Mouse (Mus musculus) brown adipose tissue, adult 24 weeks (tissue): ENCODE results near the gene Cfap77. TPM values are rescaled to one million over a fixed set of nuclear protein-coding genes. Genes with fewer than 3 reads are reported as not detected.
A peak's percentile ranks its signal among the peaks of the same experiment; 100 is the strongest.

Experiments used
- H3K27ac ChIP-seq: fragments of 200-500 bp; replicated peaks from 2 replicates; pipeline ENCODE4 v1.5.1; 2012; ENCODE audit warnings: low read depth, mild to moderate bottlenecking, low read length
- H3K4me1 ChIP-seq: fragments of 200-500 bp; 2 replicates; pipeline ENCODE4 v1.6.1; 2012; ENCODE audit warnings: low read length, mixed read lengths; ENCODE audit not compliant: control insufficient read depth, insufficient read depth, insufficient read length
- H3K4me3 ChIP-seq: fragments of 200-500 bp; 2 replicates; pipeline ENCODE4 v1.5.1; 2012; ENCODE audit warnings: low read depth, mild to moderate bottlenecking, low read length, moderate library complexity; ENCODE audit not compliant: insufficient read depth
- polyA plus RNA-seq: library from polyadenylated mRNA; stranded (reverse); fragments of >200 nt; gene quantifications from 2 replicates; pipeline ENCODE4 v1.2.4, GENCODE M21; 2012; ENCODE audit not compliant: missing spikeins, insufficient read depth, insufficient read length

The Cfap77 gene
- polyA plus RNA-seq, 1 experiment = not detected

DNA sequence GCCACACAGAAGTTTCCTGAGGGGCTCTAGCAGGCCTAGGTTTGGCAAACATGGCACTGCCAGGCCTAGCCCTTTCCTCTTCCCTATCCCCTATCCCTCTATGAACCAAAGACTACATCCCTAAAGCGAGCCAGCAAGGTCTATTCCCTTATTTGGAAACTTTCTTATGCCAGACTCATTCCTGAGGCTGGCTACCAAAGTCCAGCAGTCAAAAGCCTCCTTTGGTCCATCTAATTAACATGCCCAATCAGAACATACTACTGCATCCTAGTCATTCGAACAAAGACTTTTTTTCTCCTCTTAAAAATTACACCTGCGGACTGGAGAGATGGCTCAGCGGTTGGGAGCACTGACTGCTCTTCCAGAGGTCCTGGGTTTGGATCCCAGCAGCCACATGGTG lies 22.9 kb downstream of the Cfap77 start:
- Histone ChIP-seq H3K4me3 (no peak overlapping the region), H3K4me1 (no peaks in the 10 kb centered on the region), H3K27ac (no peak overlapping the region)

DNA sequence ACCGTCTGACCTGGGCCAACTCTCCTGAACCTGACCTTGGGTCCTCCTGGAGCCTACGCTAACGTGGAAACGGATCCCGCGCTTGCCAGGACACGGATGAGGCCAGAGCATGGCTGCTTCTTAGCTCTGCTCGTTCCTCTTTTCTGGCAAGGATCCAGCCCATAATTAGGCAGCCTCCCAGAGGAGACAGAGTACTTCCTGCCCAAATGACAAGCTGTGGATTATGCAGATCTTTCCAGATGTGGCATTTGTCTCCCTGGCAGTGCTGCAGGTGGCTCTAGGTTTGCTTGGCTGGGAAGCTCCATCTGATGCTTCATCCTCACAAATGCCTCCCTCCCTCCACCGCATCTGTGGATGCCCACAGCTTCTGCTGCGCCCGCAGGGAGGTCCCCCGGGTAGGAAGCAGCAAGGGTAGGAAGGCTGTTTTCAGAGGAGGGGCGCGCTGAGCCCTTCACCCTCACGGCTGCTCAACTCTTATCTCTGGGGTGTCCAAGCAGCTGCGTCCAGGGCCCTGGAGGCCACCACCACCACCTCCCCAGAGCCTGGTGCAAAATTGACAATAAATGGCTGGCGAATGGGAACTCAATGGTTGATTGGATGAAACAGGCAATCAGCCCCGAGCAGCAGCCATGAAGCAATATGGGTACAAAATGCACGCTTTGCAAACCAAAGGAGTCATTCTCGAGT lies 24.7 kb downstream of the Cfap77 start:
- Histone ChIP-seq H3K4me3 (peak overlapping the region; percentile 1; the same call in 1 of the 2 replicates), H3K4me1 (no peaks in the 10 kb centered on the region), H3K27ac (no peak overlapping the region)

DNA sequence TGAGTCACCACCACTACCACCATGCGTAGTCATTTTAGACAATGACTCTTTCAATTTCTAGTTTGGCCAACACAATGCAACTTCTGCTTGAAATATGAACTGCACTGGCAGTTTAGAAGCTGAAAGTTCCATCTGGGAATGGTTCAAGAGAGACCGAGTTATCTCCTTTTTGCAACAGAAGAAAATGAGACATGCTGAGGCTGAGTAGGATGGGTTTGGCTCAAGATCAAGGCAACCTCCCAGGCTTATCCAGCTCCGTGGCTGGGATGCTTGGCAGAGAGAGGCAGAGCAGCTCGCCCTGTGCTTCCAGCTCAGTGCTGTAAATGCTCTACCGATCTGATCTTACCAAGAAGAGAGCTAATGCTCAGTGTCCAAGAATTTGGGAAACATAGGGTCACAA lies 29.6 kb downstream of the Cfap77 start:
- no peaks in the 10 kb centered on the region for H3K4me1 ChIP-seq
- H3K4me3 ChIP-seq = no peak overlapping the region
- no peak overlapping the region for H3K27ac ChIP-seq

DNA sequence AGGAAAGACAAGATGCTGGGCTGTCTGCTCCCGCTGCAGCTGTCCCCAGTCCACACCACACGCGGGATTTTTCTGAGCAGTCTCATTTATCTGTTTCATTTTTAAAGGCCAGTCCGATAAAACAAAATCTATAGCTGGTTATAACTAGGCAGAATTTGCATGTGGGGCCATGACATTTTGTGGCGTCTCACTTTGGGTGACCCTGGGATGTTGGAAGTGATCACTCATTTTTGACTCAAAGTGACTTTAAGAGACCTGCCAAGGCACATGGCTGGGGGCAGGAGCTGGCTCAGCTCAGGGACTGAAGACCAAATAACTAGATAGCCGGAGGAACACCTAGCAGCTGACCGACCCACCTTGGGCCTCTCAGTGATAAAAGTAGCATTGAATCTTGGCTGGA lies 31.9 kb downstream of the Cfap77 start:
- Histone ChIP-seq H3K27ac (no peak overlapping the region), H3K4me3 (no peak overlapping the region), H3K4me1 (no peaks in the 10 kb centered on the region)

DNA sequence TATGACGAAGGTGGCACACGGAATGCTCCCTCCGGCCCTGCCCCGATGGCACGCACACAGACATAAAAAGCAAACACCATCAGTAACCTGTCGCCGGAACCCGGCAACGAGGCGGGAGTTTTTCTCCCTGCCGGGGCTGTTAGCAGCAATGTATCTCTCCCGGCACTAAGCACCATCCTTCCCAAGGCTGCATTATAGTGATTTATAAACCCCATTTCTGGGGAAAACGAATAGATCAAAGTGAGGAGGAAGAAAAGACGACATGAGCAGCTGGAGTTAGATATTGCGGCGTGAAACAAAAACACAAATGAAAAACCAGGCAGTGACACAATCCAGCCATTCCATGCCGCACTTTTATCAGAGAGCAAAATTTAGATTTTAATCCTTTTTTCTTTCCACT lies 33.8 kb downstream of the Cfap77 start:
- H3K4me1 ChIP-seq = no peaks in the 10 kb centered on the region; the same call in 1 of the 2 replicates

DNA sequence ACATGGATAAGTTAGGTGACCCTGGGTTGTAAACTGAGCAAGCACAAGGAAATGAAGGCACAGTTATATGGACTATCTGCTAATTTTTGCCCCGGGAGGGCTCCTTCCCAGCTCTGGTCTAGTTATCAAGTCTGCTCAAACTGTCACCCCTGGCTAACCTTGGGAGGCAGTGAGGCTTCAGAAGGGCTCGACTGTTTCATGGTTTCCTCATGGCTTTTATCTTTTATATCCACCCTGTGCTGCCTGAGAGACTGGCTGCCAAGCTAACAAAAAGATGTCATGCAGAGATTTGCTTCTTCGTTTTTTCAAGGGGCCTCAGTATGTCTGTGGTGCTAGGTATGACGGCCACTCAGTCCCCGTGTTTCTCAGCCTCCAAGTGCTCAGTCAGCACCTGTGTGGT lies 36.2 kb downstream of the Cfap77 start:
- H3K27ac ChIP-seq = no peak overlapping the region
- no peaks in the 10 kb centered on the region; the same call in 1 of the 2 replicates for H3K4me1 ChIP-seq
- no peak overlapping the region for H3K4me3 ChIP-seq

More for the DNA sequence above, 33.8 kb downstream of the Cfap77 start:
- Histone ChIP-seq H3K4me3 (no peak overlapping the region), H3K27ac (no peak overlapping the region)

DNA sequence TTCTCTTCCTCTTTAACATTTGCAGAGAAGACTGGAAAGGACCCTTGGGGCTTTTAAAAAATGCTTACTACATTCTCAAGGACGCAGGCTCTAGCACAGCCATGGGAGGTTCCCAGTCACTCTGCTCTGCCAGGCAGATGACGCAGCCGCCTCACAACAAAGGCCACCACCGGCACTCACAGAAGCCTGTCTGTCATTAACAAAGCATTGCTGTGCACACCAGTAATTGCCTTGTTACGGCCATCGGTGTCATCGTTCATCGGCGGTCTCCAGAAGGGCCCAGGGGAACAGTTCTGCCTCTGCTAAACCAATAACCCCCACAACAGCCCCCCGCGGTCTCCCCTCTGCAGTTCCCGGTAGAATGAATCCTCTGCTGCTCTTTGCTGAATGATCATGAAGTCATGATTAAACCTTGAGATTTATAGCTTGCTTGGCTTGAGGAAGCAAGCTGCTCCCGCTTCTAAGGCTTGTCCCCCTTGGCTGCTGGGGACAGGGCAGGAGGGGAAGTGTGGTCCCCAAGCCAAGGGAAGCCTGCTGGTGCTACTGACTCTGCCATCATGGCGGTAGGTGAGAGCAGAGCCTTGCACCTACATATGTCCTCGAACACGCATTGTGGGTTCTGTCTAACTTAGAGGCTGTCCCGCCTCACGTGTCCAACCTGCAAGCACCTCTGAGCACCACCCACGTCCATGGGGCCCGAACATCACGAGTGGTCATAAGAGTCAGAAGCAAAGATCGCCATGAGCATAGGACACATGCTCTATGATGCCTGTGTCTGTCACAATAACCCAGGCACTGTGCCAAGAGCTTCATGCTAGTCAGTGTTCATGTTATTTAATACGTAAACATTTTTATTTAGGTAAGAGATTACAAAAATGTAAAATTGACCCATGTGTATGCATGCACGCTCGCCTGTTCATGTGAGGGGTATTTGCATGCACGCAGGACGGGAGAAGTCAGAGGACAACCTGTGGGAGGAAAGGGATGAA lies 38.0 kb downstream of the Cfap77 start:
- no peaks in the 10 kb centered on the region; the same call in 1 of the 2 replicates for H3K4me1 ChIP-seq
- no peak overlapping the region for H3K4me3 ChIP-seq
- peak overlapping the region; percentile 23; the same call in 1 of the 2 replicates for H3K27ac ChIP-seq

DNA sequence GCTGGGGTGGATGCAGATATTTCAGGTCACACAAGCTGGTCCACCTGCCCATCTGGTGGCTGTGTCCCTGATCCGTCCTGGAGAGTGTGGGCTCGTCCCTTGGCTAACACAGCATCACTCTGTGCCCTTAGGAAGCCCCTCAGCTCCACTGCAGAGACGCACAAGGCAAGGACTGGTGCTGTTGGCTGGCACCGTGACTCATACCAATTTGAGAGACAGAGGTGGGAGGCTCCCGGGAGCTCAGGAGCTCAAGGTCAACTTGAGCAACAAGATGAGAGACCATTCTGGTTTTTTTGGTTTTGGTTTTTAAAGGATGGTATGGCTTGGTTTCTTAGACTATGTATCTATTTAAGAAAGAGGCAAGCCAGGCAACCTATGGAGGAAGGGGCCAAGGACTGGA lies 42.3 kb downstream of the Cfap77 start:
- Histone ChIP-seq H3K4me1 (no peaks in the 10 kb centered on the region; the same call in 1 of the 2 replicates), H3K4me3 (no peak overlapping the region), H3K27ac (no peak overlapping the region)

DNA sequence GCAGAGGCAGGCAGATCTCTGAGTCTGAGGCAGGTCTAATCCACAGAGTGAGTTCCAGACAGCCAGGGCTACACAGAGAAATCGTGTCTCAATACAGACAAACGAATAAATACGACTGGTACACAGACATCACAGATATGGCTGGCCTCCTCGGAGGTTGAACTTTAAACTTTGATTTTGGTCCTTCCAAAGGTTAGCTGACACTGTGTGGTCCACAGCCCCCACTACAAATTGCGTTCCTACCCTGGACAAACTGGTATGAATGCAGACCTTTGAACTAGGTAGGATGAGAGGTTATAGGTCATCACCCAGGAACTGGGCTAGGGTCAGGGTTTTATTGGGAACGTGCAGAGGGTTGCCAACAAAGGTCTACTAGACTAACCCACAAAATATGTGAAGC lies 47.2 kb downstream of the Cfap77 start:
- Histone ChIP-seq H3K4me1 (no peaks in the 10 kb centered on the region), H3K27ac (no peak overlapping the region), H3K4me3 (no peak overlapping the region)

DNA sequence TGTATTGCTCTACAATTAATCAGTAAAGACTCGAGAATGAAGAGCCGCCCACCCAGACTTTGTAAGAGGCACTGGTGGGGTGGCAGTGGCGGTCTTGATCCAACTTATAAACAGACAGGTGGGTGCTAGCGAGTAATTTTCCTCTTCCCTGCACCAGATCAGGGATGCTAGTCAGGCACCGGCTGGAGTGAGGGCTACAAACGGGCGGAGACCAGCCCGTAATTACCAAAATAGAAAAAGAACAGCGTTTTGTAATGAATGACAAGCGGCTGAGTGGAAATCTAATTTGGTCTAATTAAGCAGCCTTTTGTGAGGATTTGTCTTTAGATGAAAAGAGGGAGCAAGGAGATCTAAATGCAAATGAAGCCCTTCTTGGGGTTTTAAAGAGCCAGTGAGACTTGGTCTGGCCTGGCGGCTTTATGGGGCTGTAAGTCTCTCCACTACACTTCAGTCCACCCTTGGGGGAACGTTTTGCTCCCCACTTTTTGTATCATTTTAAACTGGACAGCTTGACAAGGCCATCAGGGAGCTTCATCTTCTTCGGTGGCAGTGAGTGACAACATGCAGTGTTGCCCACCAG lies 48.3 kb downstream of the Cfap77 start:
- H3K27ac ChIP-seq = no peak overlapping the region

DNA sequence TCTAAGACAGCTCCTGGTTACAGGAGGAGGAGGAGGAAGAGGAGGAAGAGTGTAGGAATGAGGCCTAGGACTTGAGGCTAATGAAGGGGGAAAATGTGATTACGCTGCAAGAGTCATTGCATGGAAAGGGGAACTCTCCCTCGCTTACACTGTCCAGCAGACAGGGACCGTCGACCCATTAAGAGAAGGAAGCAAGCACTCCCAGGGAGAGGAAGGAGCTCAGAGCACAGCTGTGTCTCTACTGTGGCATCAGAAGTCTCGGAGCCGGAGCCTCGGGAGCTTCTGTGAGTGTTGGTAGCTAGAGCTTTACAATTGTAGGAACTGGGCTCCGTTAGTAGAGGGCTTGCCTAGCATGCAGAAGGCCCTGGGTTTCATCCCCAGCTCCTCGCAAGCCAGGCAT lies 50.8 kb downstream of the Cfap77 start:
- Histone ChIP-seq H3K4me3 (no peak overlapping the region), H3K4me1 (no peaks in the 10 kb centered on the region), H3K27ac (no peak overlapping the region)

More for the DNA sequence above, 48.3 kb downstream of the Cfap77 start:
- H3K4me1 ChIP-seq = no peaks in the 10 kb centered on the region
- no peak overlapping the region for H3K4me3 ChIP-seq

DNA sequence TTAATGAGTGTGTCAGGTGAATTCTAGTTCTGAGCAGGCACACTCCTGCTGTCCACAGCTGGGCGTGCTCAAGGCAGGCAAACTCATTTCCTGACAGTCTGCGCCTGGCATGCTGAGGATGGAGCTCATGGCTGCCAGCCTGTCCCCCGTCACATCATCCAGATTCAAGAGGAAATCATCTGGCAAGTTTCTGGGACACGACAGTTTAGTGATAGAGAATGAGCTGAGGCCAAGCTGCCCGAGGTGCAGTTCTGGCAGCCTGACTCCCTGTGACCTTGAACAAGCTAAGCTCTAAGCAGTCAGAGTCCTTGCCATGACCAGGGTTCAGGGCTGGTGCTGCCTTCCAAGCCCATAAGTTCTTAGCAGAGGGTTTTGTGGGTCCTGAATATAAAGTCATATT lies 56.6 kb downstream of the Cfap77 start:
- Histone ChIP-seq H3K27ac (no peak overlapping the region), H3K4me3 (no peak overlapping the region), H3K4me1 (no peaks in the 10 kb centered on the region)

DNA sequence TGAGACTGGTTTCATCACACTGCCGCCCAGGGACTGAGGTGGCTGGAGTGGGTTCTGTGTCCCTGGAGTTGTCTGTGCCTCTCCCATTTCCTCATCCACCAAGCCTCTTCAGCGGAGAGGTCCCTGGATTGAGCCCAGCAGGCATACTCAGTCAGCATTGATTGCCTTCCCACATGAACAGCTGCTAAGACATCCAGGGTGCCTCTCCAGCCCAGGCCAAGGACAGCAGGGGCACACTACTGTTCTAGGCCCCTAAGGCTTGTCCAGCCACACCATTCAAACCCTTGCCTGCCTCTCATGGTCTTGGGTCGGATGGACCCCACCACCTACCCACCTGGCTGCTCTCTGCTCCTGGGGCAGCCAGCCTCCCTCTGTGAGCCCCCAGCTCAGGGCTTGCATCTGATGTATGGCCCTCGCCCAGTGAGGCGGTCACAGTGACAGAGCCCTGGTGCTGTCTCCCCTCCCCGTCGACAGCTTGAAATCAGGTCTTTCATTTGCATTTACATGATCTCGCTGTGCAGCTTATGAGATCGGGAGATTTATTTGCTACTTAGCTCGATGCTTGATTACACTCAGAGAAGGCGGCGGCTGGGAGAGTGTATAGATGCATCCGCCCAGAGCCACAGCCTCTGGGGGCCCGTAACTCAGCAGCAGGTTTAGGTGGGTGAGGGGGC lies 57.6 kb downstream of the Cfap77 start:
- Histone ChIP-seq H3K4me3 (no peak overlapping the region), H3K27ac (no peak overlapping the region), H3K4me1 (no peaks in the 10 kb centered on the region)

DNA sequence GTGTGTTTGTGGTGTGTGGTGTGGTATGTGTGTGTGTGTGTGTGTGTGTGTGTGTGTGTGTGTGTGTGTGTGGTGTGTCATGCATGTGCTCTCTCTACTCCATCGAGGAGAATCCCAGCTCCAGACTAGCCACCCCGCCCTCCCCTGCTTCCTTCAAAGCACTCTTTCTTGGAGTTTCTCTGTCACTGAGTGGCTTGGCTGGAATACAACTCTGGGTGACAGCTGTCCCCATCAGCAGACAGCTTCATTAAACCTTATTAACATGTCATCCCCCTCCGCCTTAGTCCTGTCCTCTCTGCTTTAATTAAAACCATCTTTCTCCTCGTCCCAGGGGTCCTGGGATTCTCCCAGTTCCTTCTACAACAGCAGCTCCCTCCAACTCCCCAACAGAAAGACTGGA lies 59.4 kb downstream of the Cfap77 start:
- H3K4me1 ChIP-seq = no peaks in the 10 kb centered on the region
- no peak overlapping the region for H3K27ac ChIP-seq
- H3K4me3 ChIP-seq = no peak overlapping the region

DNA sequence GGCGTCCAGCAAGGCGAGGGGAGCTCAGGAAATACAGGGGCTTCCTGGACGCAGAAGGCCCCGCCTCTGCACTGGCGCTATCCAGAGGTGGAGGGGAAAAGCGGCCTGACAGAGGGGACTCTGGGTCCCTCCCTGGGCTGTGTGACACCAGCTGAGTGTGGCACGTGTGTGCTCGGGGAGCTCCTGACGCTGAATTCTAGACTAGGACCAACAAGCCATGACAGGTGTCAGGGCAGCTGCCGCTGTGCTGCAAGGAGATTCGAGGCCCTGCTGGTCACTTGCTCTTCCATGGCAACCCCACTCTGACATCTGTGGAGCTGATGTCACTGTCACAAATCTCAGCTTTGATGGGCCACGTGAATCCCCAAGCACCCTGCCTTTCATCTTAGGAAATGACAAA lies 60.9 kb downstream of the Cfap77 start:
- H3K4me1 ChIP-seq = no peaks in the 10 kb centered on the region
- H3K27ac ChIP-seq = no peak overlapping the region
- H3K4me3 ChIP-seq = no peak overlapping the region
